Mouse (Mus musculus) erythroblast, embryonic 14.5 days (primary cell): ENCODE measurements around the gene Ccdc106.

ENCODE experiments used
- GATA1 ChIP-seq: IDR thresholded peaks from 2 replicates; pipeline ENCODE4 v1.6.1; 2012; ENCODE audit warnings: low read length, inconsistent platforms, mixed read lengths
- TAL1 ChIP-seq: IDR thresholded peaks from 3 replicates; pipeline ENCODE4 v1.6.1; 2012; ENCODE audit warnings: low read length, inconsistent platforms, mixed read lengths

GRCm38 (mm10) chr7:4993999-4994788 lies 26.2 kb upstream of the Ccdc106 start:
- no peak for TF ChIP-seq TAL1
- TF ChIP-seq GATA1, result no peak
